Mouse (Mus musculus) megakaryocyte, embryonic 14.5 days (primary cell): ENCODE data around the gene Hmcn1.

ENCODE experiments used
- FLI1 ChIP-seq: IDR thresholded peaks from 2 replicates; pipeline ENCODE4 v1.6.1; 2012; ENCODE audit warnings: low read length, inconsistent platforms, mixed read lengths
- GATA1 ChIP-seq: IDR thresholded peaks from 3 replicates; pipeline ENCODE4 v1.6.1; 2012; ENCODE audit warnings: mixed read lengths, low read length, inconsistent platforms, borderline replicate concordance

DNA sequence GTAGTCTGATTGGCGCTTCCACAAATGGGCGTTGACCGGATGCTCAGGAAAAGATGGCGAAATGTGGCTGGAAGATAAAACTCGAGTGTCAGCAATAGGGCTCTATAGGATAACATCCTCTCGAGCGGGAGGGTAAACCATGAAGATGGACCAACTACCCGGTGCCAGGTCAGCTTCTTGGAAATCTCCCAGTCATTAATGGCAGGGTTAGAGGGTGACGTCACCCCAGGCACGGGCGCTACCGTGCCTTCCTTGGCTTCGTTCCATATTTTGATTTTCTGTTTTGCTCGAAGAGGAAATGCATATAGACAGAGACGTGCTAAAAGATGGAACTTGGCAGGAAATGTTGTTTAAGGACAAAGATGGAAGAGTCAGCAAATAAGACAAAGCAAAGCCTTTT, 312.2 kb downstream of the Hmcn1 start:
- TF ChIP-seq GATA1, result no peak
- TF ChIP-seq FLI1, result no peak
